ENCODE assay signal across 17 mouse cellular contexts in the genomic region with DNA sequence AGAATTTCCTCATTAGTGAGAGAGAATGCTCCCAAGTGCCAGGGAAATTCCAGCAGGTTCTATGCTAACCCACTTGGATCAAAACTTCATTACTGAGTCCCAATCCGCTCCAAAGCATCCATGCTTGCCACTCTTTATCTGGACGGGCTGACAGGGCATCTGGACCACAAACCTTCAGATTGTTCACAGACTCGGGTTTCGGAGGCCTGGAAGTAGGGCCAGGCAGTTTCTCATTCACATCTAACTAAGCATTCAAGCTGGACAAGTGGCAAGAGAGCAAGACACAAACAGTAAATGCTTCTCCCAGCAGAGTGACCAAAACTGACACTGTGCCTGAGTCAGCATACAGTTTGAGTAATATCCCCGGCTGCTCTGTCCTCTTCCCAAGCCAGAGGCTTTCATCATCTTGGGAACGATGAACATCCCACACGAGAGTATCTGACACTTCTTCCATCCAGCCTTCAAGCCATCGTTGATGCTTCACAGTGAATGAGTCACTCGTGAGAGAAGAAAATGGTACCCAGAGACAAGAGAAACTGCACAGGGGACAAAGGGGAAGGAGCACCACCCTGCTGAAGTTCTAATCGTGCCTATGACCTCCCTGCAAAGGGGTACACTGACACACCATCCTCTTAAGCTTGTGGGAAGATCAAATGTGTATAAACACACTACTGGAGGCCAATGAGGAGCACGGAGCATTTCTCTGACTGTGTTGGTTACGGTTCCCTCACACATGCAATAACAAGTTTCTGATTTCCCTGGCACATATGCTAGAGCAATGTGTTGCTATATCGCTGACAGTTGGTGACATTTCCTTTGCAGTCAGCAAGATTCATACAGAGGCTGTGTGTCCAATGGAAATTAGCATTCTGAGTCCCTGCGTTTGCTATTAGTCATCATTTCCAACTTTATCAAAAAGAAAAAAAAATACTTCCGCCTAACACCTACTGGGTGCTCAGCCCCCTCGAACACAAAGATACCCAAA.
DNase-seq lines count a peak whose midpoint lies in the region; ATAC-seq and TF ChIP-seq lines count a peak whose summit lies in the region.
"Had no signal": no experiment of that assay in that cellular context is flagged by ENCODE, and none has a peak within 500 bp of the region (broad histone marks: within the 10 kb centered on the region; RNA-seq: fewer than 3 reads in every experiment).

No protein-coding gene starts in this region.

- no peak for TF ChIP-seq POLR2A in brain, embryonic 14.5 days (IDR thresholded peaks at IDR 0.05; ENCODE audit: borderline replicate concordance, extremely low read depth, insufficient read depth, insufficient read length, poor library complexity, severe bottlenecking)

- no peaks in the 10 kb centered on the region for H3K9me3 ChIP-seq in forebrain, postnatal 0 days (ENCODE audit: low read length)
- H3K9me3 ChIP-seq in intestine, embryonic 16.5 days (ENCODE audit: control insufficient read depth, low read length) = no peaks in the 10 kb centered on the region
- H3K9me3 ChIP-seq: embryonic facial prominence, embryonic 10.5 days; heart, embryonic 13.5 days; midbrain, embryonic 15.5 days had no signal

- no peak overlapping the region for H3K4me3 ChIP-seq in forebrain, postnatal 0 days (ENCODE audit: low read depth, low read length)
- no peak overlapping the region for H3K4me3 ChIP-seq in intestine, embryonic 16.5 days (ENCODE audit: low read length)
- H3K4me3 ChIP-seq: embryonic facial prominence, embryonic 10.5 days; heart, embryonic 13.5 days; midbrain, embryonic 15.5 days had no signal

- no peak overlapping the region for H3K9ac ChIP-seq in forebrain, postnatal 0 days
- H3K9ac ChIP-seq in intestine, embryonic 16.5 days (ENCODE audit: low read depth, low read length) = no peak overlapping the region
- H3K9ac ChIP-seq: heart, embryonic 13.5 days; liver, postnatal 0 days; midbrain, embryonic 15.5 days had no signal

- intact Hi-C loops in left cerebral cortex, postnatal 25 days (cut with DNase I) = no loop called here

- WGBS in forebrain, postnatal 0 days = 70% methylated on average over 16 of the region's 16 CpGs
- WGBS in intestine, embryonic 16.5 days = 80% methylated on average over 16 of the region's 16 CpGs

- peak; percentile 92 for ATAC-seq in forebrain, postnatal 0 days
- ATAC-seq in intestine, embryonic 16.5 days = no peak
- ATAC-seq: liver, postnatal 0 days; midbrain, embryonic 15.5 days; Patski had no signal

- H3K4me2 ChIP-seq in forebrain, postnatal 0 days (ENCODE audit: low read depth) = no peak overlapping the region
- no peak overlapping the region for H3K4me2 ChIP-seq in intestine, embryonic 16.5 days (ENCODE audit: low read depth, low read length)
- H3K4me2 ChIP-seq: heart, embryonic 13.5 days; midbrain, embryonic 15.5 days had no signal

- 0 out of 2 replicates have a peak, but pooled peaks cover 4% of the 10 kb centered on the region for H3K4me1 ChIP-seq in forebrain, postnatal 0 days (ENCODE audit: insufficient read depth)
- H3K4me1 ChIP-seq in intestine, embryonic 16.5 days (ENCODE audit: control insufficient read depth, insufficient read depth, low read length) = no peaks in the 10 kb centered on the region
- H3K4me1 ChIP-seq: embryonic facial prominence, embryonic 10.5 days; heart, embryonic 13.5 days; midbrain, embryonic 15.5 days had no signal

- no peak overlapping the region for H3K27ac ChIP-seq in forebrain, postnatal 0 days (ENCODE audit: low read depth, low read length)
- no peak overlapping the region for H3K27ac ChIP-seq in intestine, embryonic 16.5 days (ENCODE audit: low read length)
- H3K27ac ChIP-seq: embryonic facial prominence, embryonic 10.5 days; heart, embryonic 13.5 days; kidney, postnatal 0 days; macrophage; midbrain, embryonic 15.5 days had no signal

- peak; percentile 62 for DNase-seq in brain, embryonic 14.5 days (ENCODE audit: low read depth)
- peak; percentile 73 for DNase-seq in forebrain, postnatal 0 days
- DNase-seq in layer of hippocampus, adult 9-11 months = peak; percentile 79
- peak; percentile 48 to 78 for DNase-seq in left cerebral cortex, postnatal 25 days (ENCODE audit: low spot score in 2 of 2)
- no peak for DNase-seq in B cell, adult 2 months
- no peak for DNase-seq in embryo, embryonic 11 days
- DNase-seq: cerebellum, adult 9-11 months; gastrocnemius, postnatal 36 days; liver, postnatal 0 days; thymus, adult 18-20 months had no signal

- no peaks in the 10 kb centered on the region for H3K27me3 ChIP-seq in forebrain, postnatal 0 days (ENCODE audit: insufficient read depth, low read length)
- H3K27me3 ChIP-seq in intestine, embryonic 16.5 days (replicated peaks; ENCODE audit: control insufficient read depth, insufficient read depth, low read length) = no peaks in the 10 kb centered on the region
- H3K27me3 ChIP-seq: heart, embryonic 13.5 days; midbrain, embryonic 15.5 days; Patski had no signal

- no peak for TF ChIP-seq CTCF in brain, embryonic 14.5 days (IDR thresholded peaks at IDR 0.05; ENCODE audit: borderline replicate concordance, extremely low read depth, insufficient read depth, insufficient read length)
- TF ChIP-seq CTCF in forebrain, postnatal 0 days (IDR thresholded peaks at IDR 0.05; ENCODE audit: low read depth) = no peak

- no peaks in the 10 kb centered on the region for H3K36me3 ChIP-seq in forebrain, postnatal 0 days (ENCODE audit: insufficient read depth)
- H3K36me3 ChIP-seq in intestine, embryonic 16.5 days (ENCODE audit: control insufficient read depth, insufficient read depth, low read length) = no peaks in the 10 kb centered on the region
- H3K36me3 ChIP-seq: embryonic facial prominence, embryonic 10.5 days; heart, embryonic 13.5 days; midbrain, embryonic 15.5 days had no signal

Comparison
In these comparisons a context has a peak if more than half of its experiments do, and no peak if none do; other contexts are left out.
1. DNase-seq: peak in brain, embryonic 14.5 days (single experiment), forebrain, postnatal 0 days (single experiment), layer of hippocampus, adult 9-11 months (single experiment) and left cerebral cortex, postnatal 25 days (2 of 2); none in B cell, adult 2 months (0 of 2) and embryo, embryonic 11 days (single experiment).